Mouse (Mus musculus) kidney, adult 2 months (tissue): Measurements from ENCODE around the gene Srf.

Source experiments
- CTCF ChIP-seq: fragments of 200-500 bp; conservative IDR thresholded peaks from 2 replicates; pipeline ENCODE4 v1.5.1; 2011; ENCODE audit warnings: low read depth, mild to moderate bottlenecking, control low read depth, low read length, moderate library complexity, mixed read lengths; ENCODE audit not compliant: insufficient read depth, insufficient read length
- POLR2A ChIP-seq: fragments of 200-500 bp; IDR thresholded peaks from one replicate; pipeline ENCODE4 v1.6.1; 2011; ENCODE audit warnings: low read depth, low read length, control low read depth

DNA sequence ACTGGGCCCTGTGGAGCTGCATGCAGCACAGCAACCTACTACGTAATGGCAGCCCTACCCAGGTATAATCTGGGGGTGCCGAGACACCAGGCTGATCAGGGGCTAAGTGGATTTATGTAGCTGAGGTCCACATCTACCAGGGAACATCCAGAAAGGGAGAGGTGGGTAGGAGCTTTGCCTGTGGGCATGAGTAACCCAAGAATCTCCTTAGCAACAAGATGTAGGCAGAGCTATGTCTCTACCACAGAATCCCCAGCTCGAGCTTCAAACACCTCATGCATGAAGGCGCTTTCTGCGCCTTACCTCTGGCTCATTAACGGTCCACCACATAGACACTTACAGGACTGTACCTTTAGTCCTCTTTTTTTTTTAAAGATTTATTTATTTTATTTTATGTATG, 39.4 kb upstream of the Srf start:
- TF ChIP-seq POLR2A: no peak
- no peak for TF ChIP-seq CTCF
